Mouse (Mus musculus) neural tube, embryonic 10.5 days (tissue): ENCODE measurements around the gene Ddit4.
A peak's percentile ranks its signal among the peaks of the same experiment; 100 is the strongest.
"Not testable (repeated sequence)": the region's sequence is repeated elsewhere in the genome, so short reads cannot be mapped to it uniquely, and the experiment has no call there.

Source experiments
- DNase-seq: peaks from one replicate; pipeline ENCODE4 v3.0.0-alpha.2; 2017; ENCODE audit warnings: low spot score; ENCODE audit errors: extremely low spot score

The Ddit4 gene

DNA sequence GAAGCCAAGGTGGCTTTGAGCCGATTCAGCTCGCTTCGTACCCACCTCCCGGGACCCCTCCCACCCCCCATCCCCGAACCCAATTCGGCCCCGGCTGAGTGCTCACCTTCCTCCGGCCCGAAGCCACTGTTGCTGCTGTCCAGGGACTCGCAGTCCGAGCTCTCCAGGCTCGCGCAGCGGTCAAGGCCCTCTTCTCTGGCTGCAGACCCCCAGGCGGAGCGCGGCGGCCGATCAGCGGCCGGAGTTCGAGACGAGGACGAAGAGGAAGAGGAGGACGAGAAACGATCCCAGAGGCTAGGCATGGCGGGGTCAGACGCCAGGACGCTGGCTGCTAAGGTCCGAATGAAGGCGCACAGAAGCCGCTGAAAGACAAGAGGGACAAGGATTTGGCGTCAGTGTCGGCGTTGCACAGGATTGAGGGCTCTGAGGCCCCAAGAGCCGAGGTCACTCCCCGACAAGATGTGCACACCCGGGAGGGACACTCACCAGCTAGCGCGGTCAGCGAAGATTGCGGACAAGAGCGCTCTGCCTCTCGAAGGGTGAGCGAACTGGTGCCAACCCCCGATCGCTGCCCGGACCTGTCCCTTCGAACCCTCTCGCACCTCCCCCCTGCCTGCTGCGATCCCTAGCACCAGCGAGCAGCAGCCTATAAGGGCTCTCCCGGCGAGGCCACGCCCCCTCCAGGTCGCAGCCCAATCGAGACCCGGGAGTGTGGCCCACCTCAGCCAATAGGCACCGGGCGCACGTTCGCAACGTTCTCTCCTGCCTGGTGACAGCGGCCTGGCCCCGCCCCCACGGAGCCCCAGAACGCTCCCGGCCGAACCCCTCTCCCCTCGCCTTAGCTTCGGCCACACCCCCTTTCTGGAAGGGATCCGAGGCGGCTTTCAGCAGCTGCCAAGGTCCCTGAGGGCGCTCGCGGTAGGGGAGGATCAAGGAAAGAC is at the start of gene Ddit4:
Ddit4 (minus strand) TSS at position 624 of the 941 bp plus-strand sequence.
- DNase-seq, result peak; percentile 99

DNA sequence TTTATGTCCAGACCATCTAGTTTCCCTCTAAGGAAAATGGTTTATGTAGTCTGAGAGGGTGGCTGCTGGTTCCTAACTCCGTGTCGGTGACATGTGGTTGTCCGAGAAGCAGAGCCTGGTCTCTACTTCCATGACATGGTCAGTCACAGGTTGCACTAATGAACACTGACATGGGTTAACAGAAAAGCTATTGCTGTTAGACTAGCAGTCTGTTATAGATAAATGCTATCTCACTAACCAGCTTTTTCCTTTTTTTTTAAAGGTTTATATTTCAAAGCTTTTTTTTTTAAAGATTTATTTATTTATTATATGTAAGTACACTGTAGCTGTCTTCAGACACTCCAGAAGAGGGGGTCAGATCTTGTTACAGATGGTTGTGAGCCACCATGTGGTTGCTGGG is 47.4 kb upstream of the Ddit4 start:
- DNase-seq, result no peak

DNA sequence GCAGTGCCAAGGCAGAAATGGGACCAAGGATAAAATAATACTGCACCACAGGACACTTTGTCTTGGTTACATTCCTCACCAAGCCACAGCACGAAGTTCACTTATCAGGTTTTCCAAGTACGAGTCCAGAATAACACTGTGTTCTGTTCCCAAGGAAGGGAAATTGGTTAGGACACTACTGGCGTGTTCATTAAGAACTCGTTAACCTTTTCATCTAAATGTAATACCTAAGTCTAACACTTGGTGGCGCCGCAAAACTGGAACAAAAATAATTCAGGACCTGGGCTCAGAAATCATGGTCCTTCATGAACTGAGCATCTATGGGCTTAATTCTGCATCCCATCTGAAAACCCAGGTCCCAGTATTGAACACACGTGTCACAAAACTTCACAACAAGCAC is 46.0 kb upstream of the Ddit4 start:
- DNase-seq, result peak; percentile 41

DNA sequence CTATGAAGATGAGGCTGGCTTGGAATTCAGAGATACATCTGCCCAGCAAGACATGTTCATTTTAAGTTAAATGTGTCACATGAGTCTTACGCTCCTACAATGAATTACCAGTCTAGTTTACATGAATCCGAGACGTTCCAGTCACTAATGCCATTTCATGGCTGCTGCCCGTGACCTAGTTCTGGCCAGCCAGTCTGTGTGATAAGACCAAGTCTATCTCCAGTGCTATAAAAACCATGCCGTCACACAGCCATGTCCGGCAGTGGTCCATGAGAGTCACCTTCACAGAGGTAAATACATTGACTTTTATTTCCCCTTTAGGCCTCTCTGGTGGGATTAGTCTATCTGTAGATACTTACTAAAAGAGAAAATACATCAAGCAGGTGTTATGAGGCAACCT is 44.3 kb upstream of the Ddit4 start:
- no peak for DNase-seq

DNA sequence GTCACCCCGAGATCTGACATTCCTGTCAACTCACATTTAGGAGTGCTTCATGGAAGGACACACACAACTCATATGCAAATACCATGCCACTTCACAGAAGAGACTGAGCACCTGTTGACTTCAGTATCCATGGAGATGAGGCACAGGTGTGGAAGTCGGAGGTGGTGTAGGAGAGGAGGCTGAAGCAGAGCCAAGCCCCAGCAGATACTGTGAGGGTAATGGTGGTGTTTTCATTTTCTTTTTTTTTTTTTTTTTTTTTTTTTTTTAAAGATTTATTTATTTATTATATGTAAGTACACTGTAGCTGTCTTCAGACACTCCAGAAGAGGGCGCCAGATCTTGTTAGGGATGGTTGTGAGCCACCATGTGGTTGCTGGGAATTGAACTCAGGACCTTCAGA is 42.2 kb upstream of the Ddit4 start:
- not testable (repeated sequence) for DNase-seq

DNA sequence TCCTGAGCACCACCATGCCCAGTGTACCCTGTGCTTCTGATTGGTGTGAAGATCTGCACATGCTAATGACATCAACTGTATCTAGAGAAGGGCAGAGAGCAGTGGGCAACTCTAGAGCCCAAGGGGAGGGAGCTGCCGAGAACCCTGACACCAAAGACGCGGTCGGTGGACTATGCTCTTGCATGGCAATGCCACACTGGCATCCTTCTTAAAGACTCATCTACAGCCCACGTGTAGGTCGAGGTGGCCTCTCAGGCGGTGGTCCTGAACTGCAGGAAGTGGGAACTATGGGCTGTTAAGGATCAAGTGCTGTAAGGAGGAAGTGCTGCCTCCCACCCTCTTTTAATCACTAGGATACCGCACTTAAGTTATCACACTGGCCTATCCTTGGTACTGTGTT is 40.4 kb upstream of the Ddit4 start:
- no peak for DNase-seq

DNA sequence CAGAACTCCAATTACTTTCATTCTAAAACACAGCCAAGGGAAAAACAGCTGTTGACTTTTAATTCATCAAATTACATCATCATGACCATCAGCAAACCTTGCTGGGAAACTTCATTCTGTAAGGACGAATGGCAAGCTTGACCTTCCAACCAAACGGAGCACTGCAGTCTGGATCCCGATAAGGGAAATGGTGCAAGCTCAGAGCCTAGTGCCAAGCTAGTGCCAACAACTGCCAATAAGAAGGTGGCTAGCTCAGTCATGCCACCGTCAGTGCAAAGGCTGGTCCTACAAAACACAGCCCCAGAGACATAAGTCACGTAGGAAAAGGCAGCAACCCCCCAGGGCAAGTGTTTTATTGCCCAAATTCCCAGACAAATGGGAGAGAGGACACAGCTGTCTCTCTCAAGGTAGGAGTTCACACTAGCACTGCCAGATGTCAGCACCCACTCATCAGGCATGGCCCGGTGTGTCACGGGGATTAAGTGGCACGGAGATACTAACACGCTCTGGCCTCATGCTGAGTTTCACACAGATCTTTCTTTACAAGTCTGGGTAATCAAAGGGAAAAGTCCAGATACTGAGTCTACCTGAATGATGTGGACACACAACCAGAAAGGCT is 39.7 kb upstream of the Ddit4 start:
- DNase-seq, result no peak

DNA sequence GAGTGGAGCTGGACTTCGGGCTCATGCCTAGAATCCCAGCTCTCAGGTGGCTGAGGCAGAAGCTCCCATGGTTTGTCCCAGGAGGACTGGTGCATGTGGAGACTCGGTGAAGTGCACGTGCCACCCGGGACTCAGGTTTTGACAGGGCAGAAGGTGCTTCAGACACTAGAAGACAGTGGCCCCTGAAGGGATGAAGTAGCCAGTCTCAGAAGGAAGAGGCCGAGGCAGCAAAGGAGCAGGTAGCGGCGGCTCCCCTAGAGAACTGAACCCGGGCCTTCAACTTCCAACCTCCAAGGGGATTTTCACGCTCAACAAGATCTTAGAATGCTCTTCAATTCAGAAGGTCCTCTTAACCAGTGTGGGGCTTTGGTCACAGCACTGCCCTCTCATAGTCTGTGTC is 38.8 kb upstream of the Ddit4 start:
- DNase-seq, result no peak

DNA sequence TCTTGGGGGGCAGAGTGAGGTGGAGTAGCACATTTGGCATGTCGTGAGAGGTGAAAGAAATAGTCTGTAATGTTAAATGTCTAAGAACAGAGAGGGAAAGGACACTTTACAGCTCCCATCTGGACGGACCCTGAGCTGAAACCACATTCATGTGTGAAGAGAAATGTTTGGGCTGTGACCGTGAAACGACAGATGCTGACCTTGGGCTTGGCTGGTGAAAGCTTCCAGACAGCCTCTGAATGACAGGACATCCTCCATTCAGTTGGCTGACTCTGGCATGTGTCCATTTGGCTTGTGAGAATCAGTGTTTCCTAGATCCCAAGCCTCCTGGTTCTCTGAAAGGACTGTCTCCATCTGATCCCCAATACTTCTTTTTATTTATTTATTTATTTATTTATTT is 36.4 kb upstream of the Ddit4 start:
- DNase-seq, result no peak

DNA sequence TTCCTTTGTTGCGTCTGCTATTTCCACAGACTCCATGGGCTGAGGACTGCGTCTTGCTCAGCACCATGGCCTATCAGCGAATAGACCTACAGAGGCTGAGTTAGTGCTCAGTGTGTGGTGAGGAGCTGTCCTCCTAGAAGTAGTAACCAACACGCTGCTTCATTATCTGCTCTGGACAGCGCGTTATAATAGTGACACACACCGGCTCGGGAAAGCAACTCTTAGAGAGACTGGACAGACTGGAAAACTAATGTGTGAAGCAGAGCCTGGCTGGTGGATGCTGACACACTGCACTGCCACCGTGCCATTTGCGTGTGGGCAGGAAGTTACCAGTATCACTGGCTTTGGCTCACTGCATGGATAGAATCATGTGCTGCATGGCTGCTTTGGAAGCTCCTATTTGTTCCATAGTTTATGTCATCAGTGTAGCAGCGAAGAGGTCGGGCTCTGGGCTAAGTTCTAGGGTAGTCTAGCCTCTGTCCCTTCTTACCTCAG is 30.8 kb upstream of the Ddit4 start:
- no peak for DNase-seq

DNA sequence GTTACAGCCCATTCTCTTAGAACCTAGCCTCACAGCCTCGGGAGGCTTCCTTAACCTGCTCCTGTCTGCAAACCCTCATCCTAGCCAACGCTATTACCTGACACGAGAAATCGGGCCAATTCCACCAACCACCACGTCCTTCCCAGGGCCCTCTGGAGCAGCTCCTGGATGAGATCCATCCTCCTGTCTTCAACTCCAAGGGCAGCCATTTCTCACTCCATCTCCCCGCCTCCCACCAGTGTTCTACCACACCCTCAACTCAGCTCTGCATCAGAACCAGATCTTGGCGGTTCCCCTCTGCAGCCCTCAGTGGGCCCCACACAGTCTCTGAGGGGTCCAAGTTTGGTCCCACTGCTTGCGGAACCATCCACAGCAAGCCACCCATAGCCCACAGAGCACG is 30.2 kb upstream of the Ddit4 start:
- no peak for DNase-seq

DNA sequence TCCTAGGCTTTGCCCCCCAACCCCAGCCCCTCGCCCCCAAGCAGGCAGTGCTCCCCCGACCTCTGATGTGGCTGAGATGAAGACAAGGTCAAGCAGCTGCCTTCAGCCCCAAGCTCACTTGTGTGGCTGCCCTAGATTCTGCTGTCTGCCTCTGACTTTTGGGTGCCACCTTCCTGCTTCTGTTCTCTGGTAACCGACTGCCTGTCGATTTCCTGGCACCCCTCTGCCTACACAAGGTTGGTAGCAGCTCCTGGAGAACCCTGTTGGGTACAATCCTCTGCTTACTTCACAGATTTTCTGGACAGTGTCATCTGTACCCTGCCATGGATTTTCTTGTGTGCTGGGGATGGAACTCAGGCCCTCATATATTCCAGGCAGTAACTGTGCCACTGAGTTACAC is 29.7 kb upstream of the Ddit4 start:
- no peak for DNase-seq

DNA sequence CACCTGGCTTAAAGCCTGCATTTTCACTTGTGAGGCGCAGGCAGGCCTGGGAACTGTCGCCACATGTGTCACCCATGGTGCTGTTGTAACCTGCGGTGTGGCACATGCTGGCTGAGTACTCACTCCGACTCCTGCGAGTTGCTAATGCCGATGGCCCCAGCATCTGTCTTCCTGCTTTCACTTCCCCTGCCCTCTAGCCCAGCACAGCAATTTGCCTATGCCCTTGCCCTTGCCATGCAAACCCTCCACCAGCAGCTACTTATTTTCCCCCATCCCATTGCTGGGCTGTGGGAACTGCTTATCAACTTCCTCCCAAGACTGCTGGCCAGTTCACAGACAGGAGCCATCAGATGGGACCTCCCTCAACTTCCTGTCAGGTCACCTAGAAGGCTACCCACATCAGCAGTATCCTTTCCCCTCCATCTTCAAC is 29.2 kb upstream of the Ddit4 start:
- DNase-seq, result no peak

DNA sequence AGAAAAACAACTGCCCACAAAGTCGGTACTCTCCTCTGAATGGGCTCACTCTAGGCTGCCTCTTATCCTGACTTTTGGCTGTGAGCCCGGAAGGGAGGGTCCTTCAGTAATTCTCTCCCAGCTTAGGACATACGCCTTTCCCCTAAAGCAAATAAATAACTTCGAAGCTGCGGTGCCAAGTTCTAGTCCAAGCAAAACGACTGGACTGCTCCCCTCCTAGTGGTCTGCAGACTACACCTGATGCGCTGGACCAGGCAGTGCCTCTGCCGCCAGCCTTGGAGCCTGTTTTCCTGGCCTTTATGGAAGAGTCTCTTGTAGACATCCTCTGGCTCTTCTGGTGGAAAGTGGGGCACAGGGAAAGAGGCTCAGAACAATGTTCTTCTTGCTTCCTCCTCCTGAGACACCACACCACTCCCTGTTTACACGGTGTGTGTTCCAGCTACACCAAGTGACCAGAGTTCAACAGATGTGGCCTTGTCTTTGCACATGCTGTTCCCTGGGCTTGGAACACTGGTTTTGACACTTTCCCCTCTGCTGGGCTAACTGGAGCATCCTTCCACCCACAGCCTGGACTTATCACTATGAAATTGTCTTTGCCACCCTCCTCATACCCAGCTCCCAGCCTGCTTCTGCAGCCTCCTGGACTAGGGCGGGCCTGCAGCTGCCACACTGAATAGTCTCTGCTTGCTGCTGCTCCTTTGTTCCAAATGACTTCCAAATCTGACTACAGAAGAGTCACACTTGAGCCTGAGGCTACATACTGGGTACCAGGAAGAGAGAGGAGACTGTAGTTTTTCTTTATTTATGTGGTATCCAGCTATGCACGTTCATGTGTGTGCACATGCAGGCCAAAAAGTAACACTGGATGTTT is 27.5 kb upstream of the Ddit4 start:
- no peak for DNase-seq

DNA sequence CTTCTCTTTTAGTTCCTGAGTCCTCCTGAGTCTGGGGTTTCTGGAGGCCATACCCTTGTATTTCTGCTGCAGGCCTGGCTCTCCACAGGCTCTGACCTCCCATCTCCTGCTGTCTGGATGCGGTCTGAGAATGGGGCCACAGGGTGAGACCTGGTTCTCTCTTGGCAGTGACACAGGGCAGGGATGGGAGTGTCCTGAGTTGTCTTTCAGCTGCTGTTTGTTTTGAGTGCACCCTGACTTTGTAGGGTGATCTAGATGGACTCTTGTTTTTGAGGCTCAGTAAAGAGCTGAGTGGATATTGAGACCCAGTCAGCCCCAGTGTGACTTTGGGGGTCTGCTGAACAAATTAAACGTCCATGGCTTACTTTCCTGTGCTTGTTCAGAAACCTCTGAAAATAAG is 26.8 kb upstream of the Ddit4 start:
- DNase-seq, result no peak

DNA sequence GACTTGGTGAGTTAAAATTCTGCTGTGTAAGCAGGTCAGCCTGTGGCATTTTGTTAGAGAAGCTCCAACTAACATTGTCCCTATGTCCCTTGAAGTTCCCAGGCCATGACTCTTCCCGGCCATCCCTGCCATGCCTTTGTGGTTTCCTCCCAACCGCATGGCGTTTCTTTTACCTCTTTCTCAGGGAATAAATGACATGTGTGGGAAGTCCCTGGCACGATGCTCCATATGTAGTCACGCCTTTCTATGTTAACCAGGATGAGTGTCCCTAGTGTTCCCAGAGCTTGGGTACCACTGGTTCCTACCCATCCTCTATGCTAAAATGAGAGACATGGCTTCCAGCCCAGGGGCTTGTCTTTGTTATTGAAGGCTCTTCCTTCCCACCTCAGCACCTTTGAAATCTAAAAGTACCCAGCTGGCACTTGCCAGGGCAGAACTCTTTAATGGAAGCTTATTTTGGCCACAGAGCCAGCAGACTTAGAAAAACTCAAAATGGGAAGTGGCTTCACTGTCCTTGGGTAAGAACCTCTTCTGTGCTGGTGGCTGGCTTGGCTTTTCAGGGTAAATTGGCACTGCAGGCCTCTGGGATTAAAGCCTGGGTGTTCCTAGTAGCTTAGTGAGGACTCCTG is 26.2 kb upstream of the Ddit4 start:
- no peak for DNase-seq

DNA sequence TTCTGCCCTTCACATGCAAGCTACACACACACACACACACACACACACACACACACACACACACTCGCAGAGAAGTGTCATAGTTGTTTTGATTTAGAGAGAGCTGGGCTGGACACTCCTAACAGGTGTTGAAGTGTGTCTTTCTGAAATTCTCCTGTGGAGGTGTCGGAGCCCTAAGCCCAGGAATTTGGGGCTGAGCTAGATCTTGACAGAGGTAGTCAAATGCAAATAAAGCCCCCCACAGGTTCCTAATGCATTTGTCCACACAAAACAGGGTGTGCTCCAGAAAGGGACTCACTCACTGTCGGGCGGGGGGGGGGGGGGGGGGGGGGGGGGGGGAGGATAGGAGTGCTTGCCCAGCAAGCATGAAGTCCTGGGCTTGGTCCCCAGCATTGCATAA is 25.5 kb upstream of the Ddit4 start:
- no peak for DNase-seq

DNA sequence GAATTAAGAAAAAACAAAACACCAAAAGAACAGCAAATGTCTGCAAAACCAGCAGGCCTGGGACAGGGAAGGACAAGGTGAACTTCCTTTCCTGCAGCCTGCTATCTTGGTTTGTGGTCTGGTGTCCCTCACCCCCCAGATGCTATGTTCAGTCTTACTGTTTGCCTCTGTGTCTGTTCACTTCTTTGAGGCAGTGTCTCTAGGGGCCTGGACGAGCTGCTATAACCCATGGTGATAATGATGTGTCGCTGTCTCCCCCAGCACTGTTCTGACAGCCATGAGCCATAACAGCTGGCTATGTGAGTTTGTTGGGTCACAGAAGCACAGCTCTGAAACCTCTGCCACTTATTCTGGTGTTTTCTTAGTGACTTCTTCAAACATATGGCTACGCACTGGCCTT is 23.2 kb upstream of the Ddit4 start:
- no peak for DNase-seq

DNA sequence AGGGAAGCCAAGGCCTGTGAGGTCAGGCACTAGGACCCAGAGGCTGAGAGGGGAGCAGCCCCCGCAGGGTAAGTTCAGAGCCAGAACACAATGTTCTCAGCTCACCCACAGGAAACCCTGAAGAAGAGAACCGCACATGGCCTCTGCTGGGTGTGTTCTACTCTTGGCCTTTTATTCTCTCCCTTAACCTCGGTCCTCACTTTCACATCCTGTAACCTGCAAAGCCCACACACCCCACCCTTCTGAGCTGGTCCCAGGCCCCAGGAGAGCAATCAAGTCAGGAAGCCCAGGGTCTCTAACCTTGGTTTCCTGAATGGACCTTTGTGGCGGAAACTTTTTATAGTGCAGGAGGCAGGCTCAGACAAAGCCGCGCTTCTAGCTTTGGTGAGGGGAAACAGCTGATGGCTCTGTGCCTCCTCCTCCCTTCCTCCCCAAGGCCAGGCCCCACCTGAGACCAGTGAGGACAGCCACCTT is 22.6 kb upstream of the Ddit4 start:
- DNase-seq, result peak; percentile 43

DNA sequence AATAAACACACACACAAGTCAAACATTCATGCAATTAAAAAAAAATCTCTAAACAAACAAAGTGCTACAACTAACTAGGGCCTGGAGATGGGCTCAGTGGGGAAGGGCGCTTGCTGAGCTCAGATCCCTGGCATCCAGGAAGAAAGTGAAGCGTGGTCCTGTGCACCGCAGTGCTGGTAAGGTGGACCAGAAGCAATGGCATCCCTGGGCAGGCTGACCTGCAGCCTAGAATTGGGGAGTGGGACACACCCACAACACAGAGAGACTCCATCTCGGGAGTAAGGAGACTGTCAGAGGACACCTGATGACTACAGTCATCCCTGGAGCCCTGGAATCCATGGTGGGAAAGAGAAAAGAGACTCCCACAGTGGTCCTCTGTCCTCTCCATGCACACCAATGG is 21.8 kb upstream of the Ddit4 start:
- no peak for DNase-seq

DNA sequence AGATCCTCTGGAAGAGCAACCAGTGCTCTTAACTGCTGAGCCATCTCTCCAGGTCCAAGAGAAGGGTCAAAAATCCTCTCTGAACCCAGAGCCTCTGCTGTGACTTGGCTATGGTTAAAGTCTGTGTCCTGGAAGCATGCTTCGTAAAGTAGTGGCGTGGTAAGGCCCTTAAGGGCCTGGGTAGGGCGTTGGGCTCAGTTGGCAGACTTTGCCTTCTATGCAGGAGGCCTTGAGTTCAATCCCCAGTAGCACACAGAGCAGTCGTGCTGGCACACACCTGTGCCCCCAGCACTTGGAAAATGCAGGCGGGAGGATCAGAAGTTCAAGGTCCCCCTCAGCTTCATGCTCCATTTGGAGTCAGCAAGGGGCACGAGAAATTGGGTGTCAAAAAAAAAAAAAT is 21.4 kb upstream of the Ddit4 start:
- no peak for DNase-seq
